Mouse (Mus musculus) kidney, adult 2 months (tissue): ENCODE data around the gene Slc47a2.

ENCODE experiments used
- CTCF ChIP-seq: fragments of 200-500 bp; conservative IDR thresholded peaks from 2 replicates; pipeline ENCODE4 v1.5.1; 2011; ENCODE audit warnings: low read depth, mild to moderate bottlenecking, control low read depth, low read length, moderate library complexity, mixed read lengths; ENCODE audit not compliant: insufficient read depth, insufficient read length
- POLR2A ChIP-seq: fragments of 200-500 bp; IDR thresholded peaks from one replicate; pipeline ENCODE4 v1.6.1; 2011; ENCODE audit warnings: low read depth, low read length, control low read depth

DNA sequence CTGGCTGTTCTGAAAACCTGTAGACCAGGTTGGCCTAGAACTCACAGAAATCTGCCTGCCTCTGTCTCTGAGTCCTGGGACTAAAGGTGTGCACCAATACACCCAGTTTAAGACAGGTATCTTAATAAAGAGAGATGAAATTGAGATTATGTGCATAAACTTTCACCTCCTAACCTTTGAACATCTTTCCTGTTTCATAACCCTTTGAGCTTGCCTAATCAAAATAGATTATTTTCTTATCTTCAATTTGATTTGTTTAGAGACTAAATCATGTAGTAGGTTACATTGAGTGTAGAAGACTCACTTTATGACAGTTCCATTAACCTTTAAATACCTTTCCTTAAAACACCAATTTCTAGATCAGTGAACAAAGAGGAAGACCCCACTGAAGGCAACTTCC lies 71.0 kb downstream of the Slc47a2 start:
- TF ChIP-seq CTCF (no peak), POLR2A (no peak)
